Mouse (Mus musculus) kidney, postnatal 36 days (tissue): ENCODE results near the gene Gm10300.
A peak's percentile ranks its signal among the peaks of the same experiment; 100 is the strongest.

Source experiments
- DNase-seq, 2 experiments: peaks; one replicate each; pipeline ENCODE4 v3.0.0; 2021 to 2022; ENCODE audit warnings: mixed read lengths in 2 of 2

Gene Gm10300

DNA sequence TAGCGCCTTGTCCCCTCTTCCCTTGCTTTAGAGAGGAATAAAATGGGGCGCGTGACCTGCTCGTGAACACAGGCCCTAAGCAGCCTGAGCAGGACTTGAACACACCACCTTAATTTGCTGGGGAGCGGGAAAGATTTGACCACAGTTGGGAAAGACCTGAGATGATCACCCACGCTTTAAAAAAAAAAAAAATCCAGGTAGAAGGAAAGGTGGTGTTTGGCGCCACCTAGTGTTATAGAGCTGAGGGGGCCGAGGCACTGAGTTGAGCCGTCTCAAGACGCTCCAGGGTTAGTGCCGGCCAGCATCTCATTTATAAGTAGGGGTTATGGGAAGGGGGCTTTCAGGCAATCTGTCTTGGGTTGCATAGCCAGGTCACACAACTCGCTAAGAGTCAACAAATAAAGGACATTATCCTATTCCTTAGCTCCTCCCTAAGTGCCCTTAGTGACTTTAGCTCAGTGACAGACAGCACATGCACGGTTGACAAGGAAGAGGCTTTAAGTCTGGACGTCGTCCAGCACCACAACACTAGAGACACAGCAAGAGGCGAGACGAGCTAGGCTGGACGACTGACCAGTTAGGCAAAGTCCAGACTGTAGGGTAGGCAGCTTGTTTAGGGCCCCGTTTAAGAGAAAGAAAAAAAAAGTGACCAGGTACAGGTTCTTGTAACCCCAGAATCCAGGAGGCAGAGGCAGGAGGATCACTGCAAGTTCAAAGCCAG, 5.2 kb downstream of the Gm10300 start:
- peak; percentile 79 to 84 for DNase-seq

DNA sequence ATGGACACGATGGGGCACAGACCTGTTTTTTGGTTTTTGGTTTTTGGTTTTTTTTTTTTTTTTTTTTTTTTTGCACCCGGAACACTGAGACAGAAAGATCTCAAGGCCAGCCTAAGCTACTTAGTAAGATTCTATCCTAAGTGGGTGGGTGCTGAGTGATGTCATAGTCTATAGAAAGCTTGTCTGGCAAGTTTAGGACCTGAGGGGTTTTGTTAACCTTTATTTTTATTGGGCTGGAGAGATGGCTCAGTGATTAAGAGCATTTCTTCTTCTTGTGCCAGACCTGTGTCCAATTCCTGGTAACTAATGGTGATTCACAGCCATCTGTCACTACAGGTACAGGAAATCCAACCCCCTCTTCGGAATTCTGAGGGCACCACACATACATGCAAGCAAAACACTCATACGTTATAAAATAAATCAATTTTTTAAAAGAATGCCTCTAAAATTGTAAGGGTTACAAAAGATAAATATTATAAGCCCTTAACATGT, 6.0 kb downstream of the Gm10300 start:
- no peak for DNase-seq

- DNase-seq, result no peak
Observed at GRCm38 (mm10) chr4:132085114-132085513, 10.6 kb downstream of the Gm10300 start.

GRCm38 (mm10) chr4:132088921-132089320, 14.4 kb downstream of the Gm10300 start:
- DNase-seq, result peak in 1 of 2 experiments; percentile 80

DNA sequence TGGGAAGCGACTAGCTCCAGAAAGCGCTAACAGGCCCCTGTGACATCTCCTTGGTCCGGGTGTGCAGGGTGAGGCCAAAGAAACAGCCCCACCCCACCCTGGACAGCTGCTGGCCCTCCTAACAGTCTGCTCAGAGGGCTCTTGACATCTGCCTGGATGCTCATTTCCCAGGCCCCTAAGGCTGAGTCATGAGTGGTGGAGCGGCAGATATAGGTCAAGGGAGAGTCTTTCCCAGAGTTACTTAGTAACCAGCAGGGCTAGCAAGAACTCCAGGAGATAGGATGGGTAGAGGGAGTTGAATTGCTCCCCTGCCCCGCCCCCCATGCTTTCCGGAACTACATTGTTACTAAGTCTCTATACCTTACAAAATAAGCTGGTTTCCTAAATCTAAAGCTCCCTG, 18.6 kb downstream of the Gm10300 start:
- DNase-seq, result no peak

GRCm38 (mm10) chr4:132093928-132094327, 19.4 kb downstream of the Gm10300 start:
- no peak for DNase-seq

DNA sequence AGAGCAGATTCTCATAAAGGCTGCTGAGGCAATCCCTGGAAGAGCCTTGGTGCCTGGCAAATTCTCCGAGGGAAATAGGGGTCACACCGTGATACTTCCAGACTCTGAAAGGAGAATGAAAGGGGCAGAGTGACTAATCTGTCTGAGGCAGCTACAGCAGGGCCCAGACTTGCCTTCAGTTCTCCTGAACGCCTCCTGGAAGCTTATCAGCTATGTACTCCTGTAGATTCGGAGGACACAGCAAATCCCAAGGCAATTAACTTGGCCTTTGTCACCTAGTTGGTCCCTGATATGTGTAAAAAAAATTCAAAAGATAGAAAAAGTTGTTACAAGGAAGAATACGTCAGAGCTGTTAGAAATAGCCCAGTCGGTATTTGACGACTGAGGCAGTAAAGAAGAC, 20.5 kb downstream of the Gm10300 start:
- no peak for DNase-seq

- DNase-seq, result no peak
Observed at GRCm38 (mm10) chr4:132099548-132099947, 25.1 kb downstream of the Gm10300 start.

GRCm38 (mm10) chr4:132101152-132101551, 26.7 kb downstream of the Gm10300 start:
- peak in 1 of 2 experiments; percentile 16 for DNase-seq

DNA sequence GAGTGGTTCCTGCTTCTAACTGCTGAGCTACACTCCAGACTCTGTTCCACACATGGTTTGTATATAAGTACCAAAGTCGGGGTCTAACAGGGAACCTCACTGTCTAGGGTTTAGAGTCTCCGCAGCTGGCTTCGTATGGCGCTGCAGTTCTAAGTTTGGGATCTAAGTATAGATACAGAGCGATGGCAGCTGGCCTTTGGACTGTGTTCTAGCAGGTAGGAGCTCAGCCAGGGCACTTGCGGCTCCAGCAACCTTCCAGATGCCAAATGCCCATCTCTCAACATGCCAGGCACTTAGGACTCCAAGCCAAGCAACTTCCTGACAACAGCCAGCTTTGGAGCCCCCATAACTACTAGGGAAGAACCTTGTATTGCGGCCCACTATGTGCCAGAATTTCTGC, 33.7 kb downstream of the Gm10300 start:
- DNase-seq, result no peak

GRCm38 (mm10) chr4:132111227-132111626, 36.7 kb downstream of the Gm10300 start:
- no peak for DNase-seq

DNA sequence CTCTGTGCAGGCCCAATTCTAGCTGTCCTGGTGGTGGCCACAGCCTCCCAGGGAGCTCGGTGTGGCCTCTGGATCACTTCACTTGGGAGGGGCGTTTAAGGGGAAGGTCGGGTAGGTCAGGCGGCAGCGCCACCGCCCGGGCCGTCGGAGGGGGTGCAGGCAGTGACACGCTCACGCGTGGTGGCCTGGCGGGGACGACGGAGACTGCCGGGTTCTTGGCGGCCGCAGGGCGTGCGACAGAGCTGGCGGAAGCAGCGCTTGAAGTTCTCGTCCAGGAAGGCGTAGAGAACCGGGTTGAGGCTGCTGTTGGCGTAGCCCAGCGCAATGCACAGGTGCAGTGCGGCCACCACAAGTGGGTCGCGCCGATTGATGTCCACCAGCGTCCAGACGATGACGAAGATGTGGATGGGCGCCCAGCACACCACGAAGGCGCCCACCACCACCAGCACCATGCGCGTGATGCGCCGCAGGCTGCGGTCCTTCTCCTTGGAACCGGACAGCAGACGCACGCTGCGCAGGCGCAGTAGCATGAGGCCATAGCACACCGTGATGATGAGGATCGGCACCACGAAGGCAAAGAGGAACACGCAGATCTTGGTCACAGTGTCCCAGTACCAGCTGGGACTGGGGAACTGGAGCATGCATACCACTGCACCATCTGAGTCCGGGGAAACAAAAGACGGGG, 39.1 kb downstream of the Gm10300 start:
- peak in 1 of 2 experiments; percentile 10 for DNase-seq

DNA sequence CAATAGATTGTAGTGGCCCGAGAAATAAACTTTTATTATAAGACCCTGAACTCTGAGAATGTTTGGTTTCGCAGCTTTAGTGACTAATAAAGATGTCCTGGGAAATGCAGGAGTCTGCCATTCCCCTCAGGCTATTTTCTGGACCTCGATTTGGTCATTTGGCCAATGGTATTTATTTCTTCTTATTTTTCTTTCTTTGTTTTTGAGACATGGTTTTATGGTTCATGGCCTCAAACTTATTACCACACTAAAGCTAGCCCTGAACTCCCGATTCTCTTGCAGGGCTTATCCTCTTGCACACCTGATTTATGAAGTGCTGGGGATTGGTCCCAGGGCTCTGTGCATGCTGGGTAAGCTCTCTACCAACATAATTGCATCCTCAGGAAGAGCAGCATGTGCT, 41.8 kb downstream of the Gm10300 start:
- DNase-seq, result no peak

GRCm38 (mm10) chr4:132119566-132119965, 45.1 kb downstream of the Gm10300 start:
- DNase-seq, result no peak

- peak in 1 of 2 experiments; percentile 20 for DNase-seq
Observed at GRCm38 (mm10) chr4:132121674-132122073, 47.2 kb downstream of the Gm10300 start.

DNA sequence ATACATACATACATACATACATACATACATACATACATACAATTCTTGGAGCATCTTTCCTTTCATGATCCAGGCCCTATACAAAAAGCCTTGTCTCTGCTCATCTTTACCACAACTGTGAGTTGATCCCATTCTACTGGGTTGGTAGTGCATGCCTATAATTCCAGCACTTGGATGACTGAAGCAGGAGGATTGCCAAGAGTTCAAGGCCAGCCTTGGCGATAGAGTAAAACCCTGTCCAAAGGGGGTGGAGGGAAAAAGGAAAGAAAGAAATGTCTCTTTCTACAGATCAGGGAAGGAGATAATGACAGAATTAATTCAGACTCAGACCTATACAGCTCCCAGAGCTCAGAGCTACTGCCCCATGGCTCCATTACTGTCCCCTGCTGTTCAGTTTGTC, 48.7 kb downstream of the Gm10300 start:
- DNase-seq, result no peak
